Mouse (Mus musculus) large intestine, adult 2 months (tissue): Measurements from ENCODE around the gene Zdhhc20. TPM values are rescaled to one million over a fixed set of nuclear protein-coding genes. Genes with fewer than 3 reads are reported as not detected.
"Not testable (repeated sequence)": the region's sequence is repeated elsewhere in the genome, so short reads cannot be mapped to it uniquely, and the experiment has no call there.

Experiments used
- DNase-seq: peaks from one replicate; pipeline ENCODE4 v3.0.0-alpha.2; 2012; ENCODE audit warnings: low read depth, low spot score
- WGBS: fragments of 180-500 bp; shearing (Covaris S2); methylation state at CpG from one replicate; pipeline ENCODE4 v1.1.7; 2018; 5-methylcytosine and 5-hydroxymethylcytosine counted together
- polyA plus RNA-seq: library from polyadenylated mRNA; depleted of rRNA; stranded (reverse); fragments of >200 nt; gene quantifications from 2 replicates; pipeline ENCODE4 v1.2.3, GENCODE M21; 2012; rRNA removed

The Zdhhc20 gene
- 5.2 and 7.3 TPM in 2 replicates for polyA plus RNA-seq

- DNase-seq: no peak
- 4% methylated on average over 64 of the region's 65 CpGs for WGBS
Observed at GRCm38 (mm10) chr14:57890011-57890842, at the start of gene Zdhhc20. Gene Zdhhc20 (minus strand): TSS chr14:57890276.

- DNase-seq: no peak
Observed at GRCm38 (mm10) chr14:57937297-57937696, 47.2 kb upstream of the Zdhhc20 start.

GRCm38 (mm10) chr14:57934666-57935065 lies 44.6 kb upstream of the Zdhhc20 start:
- DNase-seq: no peak
- WGBS: 97% methylated on average over 13 of the region's 13 CpGs

More at GRCm38 (mm10) chr14:57937297-57937696, 47.2 kb upstream of the Zdhhc20 start:
- WGBS: 95% methylated on average over 6 of the region's 6 CpGs

GRCm38 (mm10) chr14:57933608-57934007 lies 43.5 kb upstream of the Zdhhc20 start:
- WGBS: 31% methylated on average over 7 of the region's 7 CpGs
- DNase-seq: no peak

GRCm38 (mm10) chr14:57932881-57933443 lies 42.9 kb upstream of the Zdhhc20 start:
- no peak for DNase-seq
- 66% methylated on average over 7 of the region's 7 CpGs for WGBS

GRCm38 (mm10) chr14:57921428-57922131 lies 31.5 kb upstream of the Zdhhc20 start:
- 65% methylated on average over 10 of the region's 10 CpGs for WGBS
- no peak for DNase-seq

GRCm38 (mm10) chr14:57920568-57921310 lies 30.7 kb upstream of the Zdhhc20 start:
- WGBS: 83% methylated on average over 18 of the region's 18 CpGs
- no peak for DNase-seq

- WGBS: 89% methylated on average over 17 of the region's 17 CpGs
- no peak for DNase-seq
Observed at GRCm38 (mm10) chr14:57919148-57919875, 29.2 kb upstream of the Zdhhc20 start.

GRCm38 (mm10) chr14:57915341-57915740 lies 25.3 kb upstream of the Zdhhc20 start:
- 87% methylated on average over 6 of the region's 6 CpGs for WGBS
- DNase-seq: no peak

- DNase-seq: not testable (repeated sequence)
- 27% methylated on average over 1 of the region's 1 CpGs for WGBS
Observed at GRCm38 (mm10) chr14:57912211-57913007, 22.3 kb upstream of the Zdhhc20 start.

- DNase-seq: not testable (repeated sequence)
Observed at GRCm38 (mm10) chr14:57911787-57912186, 21.7 kb upstream of the Zdhhc20 start.

- DNase-seq: no peak
- WGBS: 86% methylated on average over 4 of the region's 4 CpGs
Observed at GRCm38 (mm10) chr14:57911316-57911715, 21.2 kb upstream of the Zdhhc20 start.

- peak; percentile 95 for DNase-seq
- WGBS: 13% methylated on average over 26 of the region's 26 CpGs
Observed at GRCm38 (mm10) chr14:57910501-57911068, 20.5 kb upstream of the Zdhhc20 start.

- WGBS: 89% methylated on average over 5 of the region's 5 CpGs
Observed at GRCm38 (mm10) chr14:57909297-57909696, 19.2 kb upstream of the Zdhhc20 start.

GRCm38 (mm10) chr14:57908431-57908830 lies 18.4 kb upstream of the Zdhhc20 start:
- DNase-seq: no peak

More at GRCm38 (mm10) chr14:57909297-57909696, 19.2 kb upstream of the Zdhhc20 start:
- DNase-seq: no peak

GRCm38 (mm10) chr14:57901998-57902397 lies 11.9 kb upstream of the Zdhhc20 start:
- WGBS: 71% methylated on average over 1 of the region's 1 CpGs
- no peak for DNase-seq

More at GRCm38 (mm10) chr14:57908431-57908830, 18.4 kb upstream of the Zdhhc20 start:
- WGBS: 16% methylated on average over 2 of the region's 2 CpGs

GRCm38 (mm10) chr14:57896882-57897281 lies 6.8 kb upstream of the Zdhhc20 start:
- WGBS: 83% methylated on average over 12 of the region's 12 CpGs
- DNase-seq: no peak
